Mouse (Mus musculus) liver, embryonic 14.5 days (tissue): ENCODE measurements around the gene Dennd4a. TPM values are rescaled to one million over a fixed set of nuclear protein-coding genes. Genes with fewer than 3 reads are reported as not detected.
A peak's percentile ranks its signal among the peaks of the same experiment; 100 is the strongest.

Source experiments
- ATAC-seq: fragments of 200-750 bp; cut with Nextera tagmentation; 2 replicates; pipeline ENCODE4 v1.8.0; 2017; ENCODE audit warnings: moderate number of reproducible peaks, mild to moderate bottlenecking, moderate library complexity; ENCODE audit not compliant: insufficient read depth
- DNase-seq, 3 experiments: peaks; one replicate each; pipeline ENCODE4 v3.0.0-alpha.2; 2012 to 2013; ENCODE audit warnings: low read depth in 3 of 3, low spot score in 3 of 3
- H3K27ac ChIP-seq: fragments of 300-500 bp; sonication (generic); 2 replicates; pipeline ENCODE4 v1.5.1; 2014; ENCODE audit warnings: moderate library complexity, mild to moderate bottlenecking, control low read depth, inconsistent platforms
- H3K27me3 ChIP-seq: fragments of 300-500 bp; sonication (generic); 2 replicates; pipeline ENCODE4 v1.6.1; 2014; ENCODE audit warnings: mild to moderate bottlenecking, low read length, moderate library complexity; ENCODE audit not compliant: control insufficient read depth, insufficient read depth
- H3K36me3 ChIP-seq: fragments of 300-500 bp; sonication (generic); replicated peaks from 2 replicates; pipeline ENCODE4 v1.6.1; 2014; ENCODE audit warnings: low read depth; ENCODE audit not compliant: control insufficient read depth, insufficient read depth
- H3K4me1 ChIP-seq, 2 experiments: fragments of 200-500 bp in 1 of 2; fragments of 300-500 bp in 1 of 2; sonication (generic) in 1 of 2; replicated peaks; 2 replicates each; pipeline ENCODE4 v1.6.1; 2012 to 2014; ENCODE audit warnings: antibody characterized with exemption in 1 of 2, inconsistent platforms in 1 of 2, low read length in 1 of 2; ENCODE audit not compliant: control insufficient read depth in 2 of 2, insufficient read depth in 2 of 2
- H3K4me2 ChIP-seq: fragments of 300-500 bp; sonication (generic); 2 replicates; pipeline ENCODE4 v1.6.1; 2014; ENCODE audit warnings: low read depth, mild to moderate bottlenecking, control low read depth, moderate library complexity
- H3K4me3 ChIP-seq, 2 experiments: fragments of 200-500 bp in 1 of 2; fragments of 300-500 bp in 1 of 2; sonication (generic) in 1 of 2; 2 replicates each; pipeline ENCODE4 v1.5.1; 2012 to 2014; ENCODE audit warnings: low read depth in 2 of 2, low read length in 2 of 2, mild to moderate bottlenecking in 2 of 2, control low read depth in 1 of 2, inconsistent platforms in 1 of 2, moderate library complexity in 1 of 2; ENCODE audit not compliant: insufficient read depth in 1 of 2
- H3K9ac ChIP-seq: fragments of 300-500 bp; sonication (generic); replicated peaks from 2 replicates; pipeline ENCODE4 v1.6.1; 2014; ENCODE audit warnings: mild to moderate bottlenecking, control low read depth, moderate library complexity
- H3K9me3 ChIP-seq: fragments of 300-500 bp; sonication (generic); 2 replicates; pipeline ENCODE4 v1.6.1; 2016; ENCODE audit warnings: low read length, mixed read lengths; ENCODE audit not compliant: control insufficient read depth
- CTCF ChIP-seq: IDR thresholded peaks from 2 replicates; pipeline ENCODE4 v1.5.1; 2016; ENCODE audit warnings: antibody characterized with exemption, low read depth, control low read depth
- EP300 ChIP-seq: IDR thresholded peaks from 2 replicates; pipeline ENCODE4 v1.6.1; 2016; ENCODE audit warnings: antibody characterized with exemption, low read depth
- WGBS: fragments of 180-500 bp; shearing (Covaris S2); extraction: QIAGEN DNeasy Blood & Tissue Kit; methylation state at CpG from one replicate; pipeline ENCODE4 v1.1.7; 2014; ENCODE audit not compliant: insufficient replicate concordance; 5-methylcytosine and 5-hydroxymethylcytosine counted together
- polyA plus RNA-seq, 2 experiments: library from polyadenylated mRNA; depleted of rRNA in 1 of 2; stranded (reverse) in 1 of 2; unstranded in 1 of 2; fragments of >200 nt; fragmentation: Nextera tagmentation in 1 of 2; extraction: Ambion mirVana in 1 of 2; gene quantifications; 2 replicates each; pipeline versions ENCODE4 v1.2.1 to v1.2.3; 2012 to 2014

Gene Dennd4a
- polyA plus RNA-seq, 2 experiments = 29.3 to 36.1 TPM

- Histone ChIP-seq H3K4me3 (no peak overlapping the region), H3K9me3 (no peaks in the 10 kb centered on the region), H3K27ac (no peak overlapping the region), H3K36me3 (no peaks in the 10 kb centered on the region), H3K9ac (no peak overlapping the region), H3K4me1 (peaks cover 22 to 36% of the 10 kb centered on the region in 2 experiments), H3K27me3 (no peaks in the 10 kb centered on the region), H3K4me2 (no peak overlapping the region)
- ATAC-seq (no peak), DNase-seq (no peak)
- 76% methylated on average over 3 of the region's 3 CpGs for WGBS
- no peak for TF ChIP-seq CTCF
- TF ChIP-seq EP300 = no peak
Measured at GRCm38 (mm10) chr9:64957276-64957675, 146.1 kb downstream of the Dennd4a start.

- H3K27ac ChIP-seq = peak within 1 kb of the TSS; percentile 68
- WGBS = 8% methylated on average over 29 of the region's 29 CpGs
- H3K9ac ChIP-seq = peak within 1 kb of the TSS; percentile 87
- H3K4me2 ChIP-seq = peak within 1 kb of the TSS; percentile 91
- H3K9me3 ChIP-seq = no peaks in the 10 kb centered on the region
- ATAC-seq (peak; percentile 96), DNase-seq (peak; percentile 92 to 93 (median 93))
- H3K36me3 ChIP-seq = peaks cover 14% of the 10 kb centered on the region
- H3K27me3 ChIP-seq = no peaks in the 10 kb centered on the region
- peaks cover 15 to 17% of the 10 kb centered on the region in 2 experiments for H3K4me1 ChIP-seq
- peak within 1 kb of the TSS; percentile 86 to 96 for H3K4me3 ChIP-seq
- TF ChIP-seq CTCF (peak; percentile 96), EP300 (no peak)
Measured at GRCm38 (mm10) chr9:64960117-64960977, 149.2 kb downstream of the Dennd4a start, which contains the start of gene Ints14. Ints14 (plus strand) TSS chr9:64960905.

GRCm38 (mm10) chr9:64960978-64961320 lies 149.8 kb downstream of the Dennd4a start:
- WGBS = under 1% methylated on average over 17 of the region's 17 CpGs
- no peak for DNase-seq

More at GRCm38 (mm10) chr9:64960978-64961320, 149.8 kb downstream of the Dennd4a start:
- Histone ChIP-seq H3K4me1 (peaks cover 13 to 15% of the 10 kb centered on the region in 2 experiments), H3K27ac (peak overlapping the region; percentile 68), H3K9me3 (no peaks in the 10 kb centered on the region), H3K36me3 (peaks cover 20% of the 10 kb centered on the region), H3K4me3 (peak overlapping the region; percentile 86 to 96), H3K4me2 (peak overlapping the region; percentile 91), H3K27me3 (no peaks in the 10 kb centered on the region), H3K9ac (peak overlapping the region; percentile 87)
- ATAC-seq = peak; percentile 82
- TF ChIP-seq CTCF (no peak), EP300 (no peak)

Other genes starting within 250 kb of the Dennd4a start
- gene Rab11a, start 73.6 kb upstream of the Dennd4a start, polyA plus RNA-seq (2012; rRNA removed) = 37.0 and 89.6 TPM in 2 replicates
- 233 and 243 TPM in 2 replicates for gene Rab11a, start 73.6 kb upstream of the Dennd4a start, polyA plus RNA-seq (2014; fragmentation: Nextera tagmentation; extraction: Ambion mirVana)
- 0.02 and 0.03 TPM in 2 replicates for gene Slc24a1, start 140.3 kb downstream of the Dennd4a start, polyA plus RNA-seq (2012; rRNA removed)
- 0.03 TPM in 1 of 2 replicates, not detected in the other for gene Slc24a1, start 140.3 kb downstream of the Dennd4a start, polyA plus RNA-seq (2014; fragmentation: Nextera tagmentation; extraction: Ambion mirVana)
- gene Ints14, start 149.6 kb downstream of the Dennd4a start, polyA plus RNA-seq (2012; rRNA removed) = 13.7 and 14.8 TPM in 2 replicates
- gene Ints14, start 149.6 kb downstream of the Dennd4a start, polyA plus RNA-seq (2014; fragmentation: Nextera tagmentation; extraction: Ambion mirVana) = 23.3 and 28.1 TPM in 2 replicates
- gene Hacd3, start 210.4 kb downstream of the Dennd4a start, polyA plus RNA-seq (2012; rRNA removed) = 17.9 and 22.9 TPM in 2 replicates
- 19.6 and 22.9 TPM in 2 replicates for gene Hacd3, start 210.4 kb downstream of the Dennd4a start, polyA plus RNA-seq (2014; fragmentation: Nextera tagmentation; extraction: Ambion mirVana)
- 16.8 and 18.5 TPM in 2 replicates for gene Dpp8, start 221.1 kb downstream of the Dennd4a start, polyA plus RNA-seq (2012; rRNA removed)
- 11.7 and 13.6 TPM in 2 replicates for gene Dpp8, start 221.1 kb downstream of the Dennd4a start, polyA plus RNA-seq (2014; fragmentation: Nextera tagmentation; extraction: Ambion mirVana)